Mouse (Mus musculus) liver, embryonic 14.5 days (tissue): ENCODE results near the gene Igfbpl1. TPM values are rescaled to one million over a fixed set of nuclear protein-coding genes. Genes with fewer than 3 reads are reported as not detected.

ENCODE experiments used
- ATAC-seq: fragments of 200-750 bp; cut with Nextera tagmentation; 2 replicates; pipeline ENCODE4 v1.8.0; 2017; ENCODE audit warnings: moderate number of reproducible peaks, mild to moderate bottlenecking, moderate library complexity; ENCODE audit not compliant: insufficient read depth
- DNase-seq, 3 experiments: peaks; one replicate each; pipeline ENCODE4 v3.0.0-alpha.2; 2012 to 2013; ENCODE audit warnings: low read depth in 3 of 3, low spot score in 3 of 3
- H3K27ac ChIP-seq: fragments of 300-500 bp; sonication (generic); 2 replicates; pipeline ENCODE4 v1.5.1; 2014; ENCODE audit warnings: moderate library complexity, mild to moderate bottlenecking, control low read depth, inconsistent platforms
- H3K27me3 ChIP-seq: fragments of 300-500 bp; sonication (generic); 2 replicates; pipeline ENCODE4 v1.6.1; 2014; ENCODE audit warnings: mild to moderate bottlenecking, low read length, moderate library complexity; ENCODE audit not compliant: control insufficient read depth, insufficient read depth
- H3K36me3 ChIP-seq: fragments of 300-500 bp; sonication (generic); replicated peaks from 2 replicates; pipeline ENCODE4 v1.6.1; 2014; ENCODE audit warnings: low read depth; ENCODE audit not compliant: control insufficient read depth, insufficient read depth
- H3K4me1 ChIP-seq, 2 experiments: fragments of 200-500 bp in 1 of 2; fragments of 300-500 bp in 1 of 2; sonication (generic) in 1 of 2; replicated peaks; 2 replicates each; pipeline ENCODE4 v1.6.1; 2012 to 2014; ENCODE audit warnings: antibody characterized with exemption in 1 of 2, inconsistent platforms in 1 of 2, low read length in 1 of 2; ENCODE audit not compliant: control insufficient read depth in 2 of 2, insufficient read depth in 2 of 2
- H3K4me2 ChIP-seq: fragments of 300-500 bp; sonication (generic); 2 replicates; pipeline ENCODE4 v1.6.1; 2014; ENCODE audit warnings: low read depth, mild to moderate bottlenecking, control low read depth, moderate library complexity
- H3K4me3 ChIP-seq, 2 experiments: fragments of 200-500 bp in 1 of 2; fragments of 300-500 bp in 1 of 2; sonication (generic) in 1 of 2; 2 replicates each; pipeline ENCODE4 v1.5.1; 2012 to 2014; ENCODE audit warnings: low read depth in 2 of 2, low read length in 2 of 2, mild to moderate bottlenecking in 2 of 2, control low read depth in 1 of 2, inconsistent platforms in 1 of 2, moderate library complexity in 1 of 2; ENCODE audit not compliant: insufficient read depth in 1 of 2
- H3K9ac ChIP-seq: fragments of 300-500 bp; sonication (generic); replicated peaks from 2 replicates; pipeline ENCODE4 v1.6.1; 2014; ENCODE audit warnings: mild to moderate bottlenecking, control low read depth, moderate library complexity
- H3K9me3 ChIP-seq: fragments of 300-500 bp; sonication (generic); 2 replicates; pipeline ENCODE4 v1.6.1; 2016; ENCODE audit warnings: low read length, mixed read lengths; ENCODE audit not compliant: control insufficient read depth
- CTCF ChIP-seq: IDR thresholded peaks from 2 replicates; pipeline ENCODE4 v1.5.1; 2016; ENCODE audit warnings: antibody characterized with exemption, low read depth, control low read depth
- EP300 ChIP-seq: IDR thresholded peaks from 2 replicates; pipeline ENCODE4 v1.6.1; 2016; ENCODE audit warnings: antibody characterized with exemption, low read depth
- WGBS: fragments of 180-500 bp; shearing (Covaris S2); extraction: QIAGEN DNeasy Blood & Tissue Kit; methylation state at CpG from one replicate; pipeline ENCODE4 v1.1.7; 2014; ENCODE audit not compliant: insufficient replicate concordance; 5-methylcytosine and 5-hydroxymethylcytosine counted together
- polyA plus RNA-seq, 2 experiments: library from polyadenylated mRNA; depleted of rRNA in 1 of 2; stranded (reverse) in 1 of 2; unstranded in 1 of 2; fragments of >200 nt; fragmentation: Nextera tagmentation in 1 of 2; extraction: Ambion mirVana in 1 of 2; gene quantifications; 2 replicates each; pipeline versions ENCODE4 v1.2.1 to v1.2.3; 2012 to 2014

Igfbpl1 gene
- polyA plus RNA-seq, 2 experiments = 0.03 TPM; not detected in 1

- Histone ChIP-seq H3K27me3 (no peaks in the 10 kb centered on the region), H3K27ac (no peak overlapping the region), H3K4me2 (no peak overlapping the region), H3K36me3 (no peaks in the 10 kb centered on the region), H3K4me3 (no peak overlapping the region), H3K4me1 (no peaks in the 10 kb centered on the region; a peak in 1 of 4 replicates), H3K9me3 (no peaks in the 10 kb centered on the region), H3K9ac (no peak overlapping the region)
- 42% methylated on average over 19 of the region's 19 CpGs for WGBS
- ATAC-seq (no peak), DNase-seq (peak in 1 of 3 experiments; percentile 19)
- TF ChIP-seq EP300 (no peak), CTCF (peak; percentile 83)
Measured at GRCm38 (mm10) chr4:45855803-45856424, 29.2 kb upstream of the Igfbpl1 start.

- Histone ChIP-seq H3K9ac (no peak overlapping the region), H3K36me3 (no peaks in the 10 kb centered on the region), H3K9me3 (no peaks in the 10 kb centered on the region), H3K4me2 (no peak overlapping the region), H3K27me3 (no peaks in the 10 kb centered on the region; the same call in 1 of the 2 replicates), H3K4me1 (no peaks in the 10 kb centered on the region; a peak in 1 of 4 replicates), H3K27ac (no peak overlapping the region), H3K4me3 (no peak overlapping the region)
- no peak for DNase-seq
- WGBS = 63% methylated on average over 15 of the region's 15 CpGs
- TF ChIP-seq EP300 (no peak), CTCF (no peak)
- no peak for ATAC-seq
Measured at GRCm38 (mm10) chr4:45853496-45854246, 26.9 kb upstream of the Igfbpl1 start.

- Histone ChIP-seq H3K9me3 (no peaks in the 10 kb centered on the region), H3K9ac (no peak overlapping the region), H3K4me1 (no peaks in the 10 kb centered on the region; a peak in 1 of 4 replicates), H3K36me3 (no peaks in the 10 kb centered on the region), H3K27me3 (no peaks in the 10 kb centered on the region; the same call in 1 of the 2 replicates), H3K4me3 (no peak overlapping the region), H3K4me2 (no peak overlapping the region), H3K27ac (no peak overlapping the region)
- WGBS = 32% methylated on average over 3 of the region's 3 CpGs
- ATAC-seq = peak; percentile 64
- no peak for DNase-seq
- TF ChIP-seq CTCF = no peak
- no peak for TF ChIP-seq EP300
Measured at GRCm38 (mm10) chr4:45851640-45852051, 24.9 kb upstream of the Igfbpl1 start.

- no peaks in the 10 kb centered on the region for H3K9me3 ChIP-seq
- no peaks in the 10 kb centered on the region; the same call in 1 of the 2 replicates for H3K27me3 ChIP-seq
- DNase-seq = no peak
- peak overlapping the region; percentile 18 to 42; a peak in 3 of 4 replicates for H3K4me3 ChIP-seq
- WGBS = 25% methylated on average over 1 of the region's 1 CpGs
- H3K9ac ChIP-seq = no peak overlapping the region
- no peaks in the 10 kb centered on the region; a peak in 1 of 4 replicates for H3K4me1 ChIP-seq
- TF ChIP-seq CTCF (no peak), EP300 (no peak)
- peak overlapping the region; percentile 23 for H3K4me2 ChIP-seq
- no peaks in the 10 kb centered on the region for H3K36me3 ChIP-seq
- no peak overlapping the region for H3K27ac ChIP-seq
- no peak for ATAC-seq
Measured at GRCm38 (mm10) chr4:45849419-45849818, 22.7 kb upstream of the Igfbpl1 start.

GRCm38 (mm10) chr4:45848825-45849156, 22.1 kb upstream of the Igfbpl1 start:
- ATAC-seq (no peak), DNase-seq (no peak)
- H3K4me2 ChIP-seq = peak overlapping the region; percentile 23
- TF ChIP-seq EP300 (no peak), CTCF (no peak)
- no peaks in the 10 kb centered on the region for H3K36me3 ChIP-seq
- no peak overlapping the region for H3K9ac ChIP-seq
- 26% methylated on average over 10 of the region's 10 CpGs for WGBS
- H3K9me3 ChIP-seq = no peaks in the 10 kb centered on the region
- H3K4me1 ChIP-seq = no peaks in the 10 kb centered on the region; a peak in 1 of 4 replicates
- H3K27ac ChIP-seq = no peak overlapping the region
- peak overlapping the region; percentile 35 to 42 for H3K4me3 ChIP-seq
- H3K27me3 ChIP-seq = no peaks in the 10 kb centered on the region; the same call in 1 of the 2 replicates
